Mouse (Mus musculus): ENCODE results near the gene Praf2. TPM values are rescaled to one million over a fixed set of nuclear protein-coding genes. Genes with fewer than 3 reads are reported as not detected.
A peak's percentile ranks its signal among the peaks of the same experiment; 100 is the strongest.

The Praf2 gene
- polyA plus RNA-seq, 1 experiment from 2014 or later, result 60.3 TPM

GRCm38 (mm10) chrX:7765764-7766163, 37.5 kb downstream of the Praf2 start:
- no peaks in the 10 kb centered on the region for H3K9me3 ChIP-seq
- H3K9ac ChIP-seq, result no peak overlapping the region

GRCm38 (mm10) chrX:7769302-7770017, 41.2 kb downstream of the Praf2 start:
- 82% methylated on average over 7 of the region's 7 CpGs for WGBS
- Histone ChIP-seq H3K9me3 (no peaks in the 10 kb centered on the region), H3K4me1 (replicated peaks) (peaks cover 5% of the 10 kb centered on the region; the same call in 1 of the 2 replicates), H3K36me3 (peaks cover 2% of the 10 kb centered on the region; the same call in 1 of the 2 replicates), H3K4me2 (replicated peaks) (no peak overlapping the region), H3K9ac (no peak overlapping the region), H3K27me3 (replicated peaks) (no peaks in the 10 kb centered on the region), H3K27ac (no peak overlapping the region), H3K4me3 (replicated peaks) (no peak overlapping the region)
- ATAC-seq, result no peak

More at GRCm38 (mm10) chrX:7765764-7766163, 37.5 kb downstream of the Praf2 start:
- H3K27me3 ChIP-seq (replicated peaks), result no peaks in the 10 kb centered on the region
- peak; percentile 72 for ATAC-seq
- H3K4me2 ChIP-seq (replicated peaks), result peak overlapping the region; percentile 68
- peak overlapping the region; percentile 18; the same call in 1 of the 2 replicates for H3K4me3 ChIP-seq (replicated peaks)
- WGBS, result 13% methylated on average over 11 of the region's 11 CpGs
- H3K4me1 ChIP-seq (replicated peaks), result peaks cover 7% of the 10 kb centered on the region; the same call in 1 of the 2 replicates
- H3K36me3 ChIP-seq, result peaks cover 2% of the 10 kb centered on the region; the same call in 1 of the 2 replicates
- no peak overlapping the region for H3K27ac ChIP-seq

GRCm38 (mm10) chrX:7772766-7773165, 44.5 kb downstream of the Praf2 start:
- no peak for ATAC-seq
- Histone ChIP-seq H3K9ac (no peak overlapping the region), H3K9me3 (no peaks in the 10 kb centered on the region), H3K4me3 (replicated peaks) (no peak overlapping the region), H3K27ac (no peak overlapping the region), H3K36me3 (peaks cover 2% of the 10 kb centered on the region; the same call in 1 of the 2 replicates), H3K27me3 (replicated peaks) (no peaks in the 10 kb centered on the region), H3K4me2 (replicated peaks) (no peak overlapping the region), H3K4me1 (replicated peaks) (no peaks in the 10 kb centered on the region)
- WGBS, result 60% methylated on average over 2 of the region's 2 CpGs

- Histone ChIP-seq H3K27me3 (replicated peaks) (no peaks in the 10 kb centered on the region), H3K36me3 (peaks cover 1% of the 10 kb centered on the region; the same call in 1 of the 2 replicates), H3K4me1 (replicated peaks) (no peaks in the 10 kb centered on the region), H3K4me2 (replicated peaks) (no peak overlapping the region), H3K4me3 (replicated peaks) (no peak overlapping the region), H3K27ac (no peak overlapping the region), H3K9me3 (no peaks in the 10 kb centered on the region), H3K9ac (no peak overlapping the region)
- WGBS, result 72% methylated on average over 9 of the region's 9 CpGs
- ATAC-seq, result no peak
Observed at GRCm38 (mm10) chrX:7775501-7776205, 47.4 kb downstream of the Praf2 start.

GRCm38 (mm10) chrX:7776329-7777082, 48.3 kb downstream of the Praf2 start:
- Histone ChIP-seq H3K9me3 (no peaks in the 10 kb centered on the region), H3K36me3 (no peaks in the 10 kb centered on the region), H3K27ac (no peak overlapping the region), H3K4me1 (replicated peaks) (no peaks in the 10 kb centered on the region), H3K9ac (no peak overlapping the region), H3K27me3 (replicated peaks) (no peaks in the 10 kb centered on the region), H3K4me2 (replicated peaks) (no peak overlapping the region), H3K4me3 (replicated peaks) (no peak overlapping the region)
- 50% methylated on average over 8 of the region's 8 CpGs for WGBS
- ATAC-seq, result peak; percentile 71

- no peaks in the 10 kb centered on the region for H3K27me3 ChIP-seq (replicated peaks)
- no peaks in the 10 kb centered on the region for H3K36me3 ChIP-seq
- H3K4me1 ChIP-seq (replicated peaks), result no peaks in the 10 kb centered on the region
- no peak overlapping the region for H3K27ac ChIP-seq
- H3K4me2 ChIP-seq (replicated peaks), result no peak overlapping the region
- peak; percentile 52; the same call in 1 of the 2 replicates for ATAC-seq
- H3K4me3 ChIP-seq (replicated peaks), result no peak overlapping the region
- no peak overlapping the region for H3K9ac ChIP-seq
- no peaks in the 10 kb centered on the region for H3K9me3 ChIP-seq
- 65% methylated on average over 7 of the region's 7 CpGs for WGBS
Observed at GRCm38 (mm10) chrX:7778450-7779244, 50.4 kb downstream of the Praf2 start.

GRCm38 (mm10) chrX:7779294-7779693, 51.1 kb downstream of the Praf2 start:
- Histone ChIP-seq H3K27me3 (replicated peaks) (no peaks in the 10 kb centered on the region), H3K4me3 (replicated peaks) (no peak overlapping the region), H3K36me3 (no peaks in the 10 kb centered on the region), H3K4me1 (replicated peaks) (no peaks in the 10 kb centered on the region), H3K9ac (no peak overlapping the region), H3K9me3 (no peaks in the 10 kb centered on the region), H3K4me2 (replicated peaks) (no peak overlapping the region), H3K27ac (no peak overlapping the region)
- ATAC-seq, result no peak
- 19% methylated on average over 3 of the region's 3 CpGs for WGBS

Other genes starting within 250 kb of the Praf2 start
- gene Foxp3, start 154.8 kb upstream of the Praf2 start, polyA plus RNA-seq (2015; fragmentation: Nextera tagmentation; extraction: Ambion mirVana), result not detected in 2 replicates
- 1.3 and 1.5 TPM in 2 replicates for gene Ppp1r3f, start 154.2 kb upstream of the Praf2 start, polyA plus RNA-seq (2015; fragmentation: Nextera tagmentation; extraction: Ambion mirVana)
- 31.2 and 31.4 TPM in 2 replicates for gene Ccdc22, start 122.9 kb upstream of the Praf2 start, polyA plus RNA-seq (2015; fragmentation: Nextera tagmentation; extraction: Ambion mirVana)
- gene Cacna1f, start 121.4 kb upstream of the Praf2 start, polyA plus RNA-seq (2015; fragmentation: Nextera tagmentation; extraction: Ambion mirVana), result 0.04 TPM in 1 of 2 replicates, not detected in the other
- 6.3 and 6.5 TPM in 2 replicates for gene Syp, start 90.0 kb upstream of the Praf2 start, polyA plus RNA-seq (2015; fragmentation: Nextera tagmentation; extraction: Ambion mirVana)
- gene Prickle3, start 71.2 kb upstream of the Praf2 start, polyA plus RNA-seq (2015; fragmentation: Nextera tagmentation; extraction: Ambion mirVana), result 6.6 and 6.8 TPM in 2 replicates
- 198 and 212 TPM in 2 replicates for gene Plp2, start 57.0 kb upstream of the Praf2 start, polyA plus RNA-seq (2015; fragmentation: Nextera tagmentation; extraction: Ambion mirVana)
- gene Magix, start 47.2 kb upstream of the Praf2 start, polyA plus RNA-seq (2015; fragmentation: Nextera tagmentation; extraction: Ambion mirVana), result 0.57 and 0.71 TPM in 2 replicates
- 27.6 and 31.8 TPM in 2 replicates for gene Gpkow, start 31.3 kb upstream of the Praf2 start, polyA plus RNA-seq (2015; fragmentation: Nextera tagmentation; extraction: Ambion mirVana)
- gene Wdr45, start 14.1 kb upstream of the Praf2 start, polyA plus RNA-seq (2015; fragmentation: Nextera tagmentation; extraction: Ambion mirVana), result 25.0 and 27.5 TPM in 2 replicates
- gene Gm45208, start 6.2 kb upstream of the Praf2 start, polyA plus RNA-seq (2015; fragmentation: Nextera tagmentation; extraction: Ambion mirVana), result not detected in 2 replicates
- gene Ccdc120, start 22.5 kb downstream of the Praf2 start, polyA plus RNA-seq (2015; fragmentation: Nextera tagmentation; extraction: Ambion mirVana), result 12.4 TPM in 2 replicates
- gene Tfe3, start 34.1 kb downstream of the Praf2 start, polyA plus RNA-seq (2015; fragmentation: Nextera tagmentation; extraction: Ambion mirVana), result 23.0 and 23.9 TPM in 2 replicates
- 35.4 and 35.5 TPM in 2 replicates for gene Gripap1, start 61.3 kb downstream of the Praf2 start, polyA plus RNA-seq (2015; fragmentation: Nextera tagmentation; extraction: Ambion mirVana)
- gene Kcnd1, start 93.8 kb downstream of the Praf2 start, polyA plus RNA-seq (2015; fragmentation: Nextera tagmentation; extraction: Ambion mirVana), result 1.5 and 2.1 TPM in 2 replicates
- gene Otud5, start 112.9 kb downstream of the Praf2 start, polyA plus RNA-seq (2015; fragmentation: Nextera tagmentation; extraction: Ambion mirVana), result 37.6 and 37.7 TPM in 2 replicates
- gene Pim2, start 149.8 kb downstream of the Praf2 start, polyA plus RNA-seq (2015; fragmentation: Nextera tagmentation; extraction: Ambion mirVana), result 11.3 and 12.6 TPM in 2 replicates
- 36.5 and 39.5 TPM in 2 replicates for gene Slc35a2, start 155.6 kb downstream of the Praf2 start, polyA plus RNA-seq (2015; fragmentation: Nextera tagmentation; extraction: Ambion mirVana)
- 101 and 104 TPM in 2 replicates for gene Pqbp1, start 170.8 kb downstream of the Praf2 start, polyA plus RNA-seq (2015; fragmentation: Nextera tagmentation; extraction: Ambion mirVana)
- 128 and 131 TPM in 2 replicates for gene Timm17b, start 170.9 kb downstream of the Praf2 start, polyA plus RNA-seq (2015; fragmentation: Nextera tagmentation; extraction: Ambion mirVana)
- not detected in 2 replicates for gene Gm10491, start 179.4 kb downstream of the Praf2 start, polyA plus RNA-seq (2015; fragmentation: Nextera tagmentation; extraction: Ambion mirVana)
- not detected in 2 replicates for gene Gm10490, start 181.1 kb downstream of the Praf2 start, polyA plus RNA-seq (2015; fragmentation: Nextera tagmentation; extraction: Ambion mirVana)
- gene Pcsk1n, start 191.4 kb downstream of the Praf2 start, polyA plus RNA-seq (2015; fragmentation: Nextera tagmentation; extraction: Ambion mirVana), result 14.2 and 14.4 TPM in 2 replicates
- gene Eras, start 200.2 kb downstream of the Praf2 start, polyA plus RNA-seq (2015; fragmentation: Nextera tagmentation; extraction: Ambion mirVana), result not detected in 2 replicates
- gene Hdac6, start 219.4 kb downstream of the Praf2 start, polyA plus RNA-seq (2015; fragmentation: Nextera tagmentation; extraction: Ambion mirVana), result 19.0 and 19.1 TPM in 2 replicates
- 1.7 and 2.4 TPM in 2 replicates for gene Gata1, start 249.6 kb downstream of the Praf2 start, polyA plus RNA-seq (2015; fragmentation: Nextera tagmentation; extraction: Ambion mirVana)

All from intestine, embryonic 15.5 days (tissue).